Mouse (Mus musculus) heart, postnatal 0 days (tissue): ENCODE results near the gene Lrrc4.

Experiments
- CTCF ChIP-seq: IDR thresholded peaks from 2 replicates; pipeline ENCODE4 v1.5.1; 2016; ENCODE audit warnings: antibody characterized with exemption, control low read depth, low read depth
- EP300 ChIP-seq: IDR thresholded peaks from 2 replicates; pipeline ENCODE4 v1.6.1; 2016; ENCODE audit warnings: antibody characterized with exemption, low read depth

DNA sequence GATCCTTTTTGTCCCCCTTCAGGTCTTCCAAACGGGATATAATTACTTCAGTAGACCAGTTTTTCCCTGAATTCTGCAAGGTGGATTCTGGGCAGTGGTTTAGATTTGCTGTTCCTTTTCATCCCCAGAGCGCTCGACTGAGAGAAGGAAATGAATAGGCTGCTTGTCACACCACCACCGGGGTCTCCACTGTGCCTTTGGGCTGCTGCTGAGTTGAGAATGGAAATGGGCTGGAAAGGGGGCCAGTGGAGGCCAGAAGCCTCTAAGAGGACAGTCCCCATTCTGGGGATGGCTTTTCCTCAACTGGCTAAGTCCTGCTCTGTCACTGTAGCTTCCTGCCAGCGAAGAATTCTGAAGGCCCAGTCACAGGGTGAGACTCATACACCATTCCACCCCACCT is 47.6 kb downstream of the Lrrc4 start:
- TF ChIP-seq CTCF (no peak), EP300 (no peak)
